Mouse (Mus musculus) hindlimb bud, embryonic 11.5 days (tissue): Measurements from ENCODE around the gene Snd1.
"Not testable (repeated sequence)": the region's sequence is repeated elsewhere in the genome, so short reads cannot be mapped to it uniquely, and the experiment has no call there.

Source experiments
- DNase-seq: peaks from one replicate; pipeline ENCODE4 v3.0.0-alpha.2; 2012; ENCODE audit warnings: low read depth, low spot score; ENCODE audit errors: extremely low spot score

Gene Snd1

GRCm38 (mm10) chr6:28482711-28483315 is 7.9 kb downstream of the Snd1 start:
- no peak for DNase-seq

DNA sequence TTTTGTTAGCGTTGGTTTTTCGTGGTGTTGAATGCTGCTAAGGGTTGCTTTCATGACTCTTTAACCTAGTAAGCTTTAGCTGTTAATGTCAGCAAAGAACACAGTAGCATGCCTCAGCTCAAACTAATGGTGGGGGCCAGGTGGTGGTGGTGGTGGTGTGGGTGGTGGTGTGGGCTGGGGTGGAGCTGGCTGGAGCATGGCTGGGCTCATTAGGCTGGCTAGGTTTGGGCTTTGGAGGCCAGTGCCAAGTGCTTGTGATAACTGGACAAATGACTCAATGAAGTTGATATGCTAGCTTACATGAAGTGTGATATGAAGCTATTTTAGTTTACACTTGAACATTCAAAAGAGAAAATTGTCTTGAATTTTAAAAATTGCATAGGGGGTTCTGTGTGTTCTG is 11.1 kb downstream of the Snd1 start:
- no peak for DNase-seq

- DNase-seq: no peak
Measured at GRCm38 (mm10) chr6:28486471-28486870, 11.5 kb downstream of the Snd1 start.

GRCm38 (mm10) chr6:28486905-28487304 is 12.0 kb downstream of the Snd1 start:
- no peak for DNase-seq

DNA sequence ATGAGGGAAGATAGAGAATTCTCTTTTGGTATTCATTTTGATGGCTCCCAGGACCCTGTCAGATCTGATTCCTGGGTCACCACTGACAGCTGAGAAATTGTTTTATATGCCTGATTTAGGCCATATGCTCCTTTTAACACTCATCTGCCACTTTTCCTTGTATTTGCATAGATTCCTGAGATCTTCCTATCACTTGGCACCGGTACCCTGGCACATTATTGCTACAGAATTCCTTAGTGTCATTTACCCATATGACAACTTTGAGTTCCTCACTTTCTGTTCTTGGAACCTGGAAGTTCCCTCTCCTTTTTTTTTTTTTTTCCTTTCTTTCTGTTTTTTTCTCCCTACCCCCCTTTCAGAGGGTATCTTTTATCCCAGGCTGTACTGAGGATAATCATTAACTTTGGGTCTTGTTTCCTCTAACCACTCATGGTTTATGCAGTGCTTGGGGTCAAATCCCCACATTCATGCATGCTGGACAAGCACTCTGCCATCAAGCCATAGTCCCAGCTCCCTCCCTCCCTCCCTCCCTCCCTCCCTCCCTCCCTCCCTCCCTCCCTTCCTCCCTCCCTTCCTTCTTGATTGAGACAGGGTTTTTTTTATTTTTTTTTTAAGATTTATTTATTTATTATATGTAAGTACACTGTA is 13.4 kb downstream of the Snd1 start:
- no peak for DNase-seq

DNA sequence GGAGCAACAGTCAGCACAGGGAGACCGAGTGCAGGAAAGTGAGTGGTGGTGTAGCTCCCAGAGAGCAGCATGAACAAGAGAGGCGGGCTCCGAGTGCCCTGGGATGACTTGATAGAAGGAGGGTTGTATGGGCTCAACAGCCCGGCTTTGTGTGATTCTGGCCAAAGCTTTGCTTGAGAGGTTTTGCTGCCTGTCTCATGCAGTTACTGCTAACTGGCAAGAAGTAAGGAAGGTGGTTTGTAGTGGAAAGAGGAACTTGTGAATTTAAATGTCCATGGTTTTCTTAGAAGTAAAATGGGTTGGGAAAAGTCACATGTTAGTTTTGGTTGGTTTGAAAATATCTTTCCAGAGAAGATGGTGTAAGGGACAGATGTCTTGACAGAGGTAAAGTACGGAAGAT is 15.7 kb downstream of the Snd1 start:
- no peak for DNase-seq

DNA sequence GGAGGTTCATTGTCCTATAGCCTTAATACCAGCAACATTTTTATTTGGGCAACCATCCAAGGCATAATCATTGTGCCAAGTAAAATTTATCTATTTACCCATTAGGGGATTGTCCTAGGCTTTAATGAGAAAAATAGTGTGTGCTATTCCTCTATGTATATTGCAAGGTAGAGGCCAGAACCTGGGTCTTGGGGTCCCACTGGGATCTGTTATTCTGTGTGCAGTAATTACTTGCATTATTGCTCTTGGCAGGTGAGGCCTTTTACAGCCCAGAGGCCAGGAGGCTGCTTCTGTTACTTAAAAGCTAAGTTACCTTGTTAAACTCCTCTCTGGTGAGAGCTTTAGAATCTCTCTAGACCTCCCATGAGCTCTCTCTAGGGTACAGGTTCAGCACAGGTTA is 16.3 kb downstream of the Snd1 start:
- no peak for DNase-seq

GRCm38 (mm10) chr6:28497837-28498236 is 22.9 kb downstream of the Snd1 start:
- DNase-seq: no peak

GRCm38 (mm10) chr6:28502576-28502975 is 27.6 kb downstream of the Snd1 start:
- DNase-seq: no peak

DNA sequence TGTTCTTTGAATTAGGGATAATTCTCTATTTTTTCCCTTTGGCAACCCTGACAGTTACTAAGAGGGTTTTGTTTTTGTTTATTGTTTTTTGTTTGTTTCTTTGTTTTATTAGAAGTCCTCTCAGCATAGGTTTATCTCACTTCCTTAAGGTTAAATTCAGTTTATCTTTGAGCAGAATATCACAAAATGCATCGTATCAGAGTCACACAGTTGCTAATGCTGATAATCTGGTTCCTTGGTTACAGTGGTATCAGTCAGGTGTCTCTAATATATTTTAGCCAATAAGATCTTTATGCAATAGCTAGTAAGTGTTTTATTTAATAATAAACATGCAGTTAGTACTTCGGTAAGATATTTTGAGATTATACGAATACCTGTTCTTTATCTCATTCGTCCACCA is 28.2 kb downstream of the Snd1 start:
- no peak for DNase-seq

- DNase-seq: no peak
Measured at GRCm38 (mm10) chr6:28504611-28505010, 29.7 kb downstream of the Snd1 start.

DNA sequence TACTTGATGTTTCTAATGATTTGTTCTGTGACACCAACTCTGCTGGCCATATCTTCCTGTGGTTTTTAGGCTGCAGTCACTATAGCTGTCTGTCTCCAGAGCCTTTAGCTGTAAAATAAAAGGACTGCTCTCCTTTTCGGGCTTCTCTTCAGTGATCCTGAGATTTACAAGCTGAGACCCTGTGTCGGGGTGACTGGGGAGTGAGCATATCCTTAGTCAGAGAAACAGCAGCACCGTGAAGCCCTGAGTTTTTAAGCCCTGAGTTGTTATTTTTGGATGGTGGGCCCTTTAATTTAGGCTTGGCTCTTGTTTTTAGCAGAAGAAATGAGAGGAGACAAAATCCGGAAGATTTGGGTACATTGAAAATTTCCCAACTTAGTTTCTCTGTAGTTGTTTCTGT is 32.8 kb downstream of the Snd1 start:
- no peak for DNase-seq

GRCm38 (mm10) chr6:28514195-28514594 is 39.3 kb downstream of the Snd1 start:
- DNase-seq: no peak

DNA sequence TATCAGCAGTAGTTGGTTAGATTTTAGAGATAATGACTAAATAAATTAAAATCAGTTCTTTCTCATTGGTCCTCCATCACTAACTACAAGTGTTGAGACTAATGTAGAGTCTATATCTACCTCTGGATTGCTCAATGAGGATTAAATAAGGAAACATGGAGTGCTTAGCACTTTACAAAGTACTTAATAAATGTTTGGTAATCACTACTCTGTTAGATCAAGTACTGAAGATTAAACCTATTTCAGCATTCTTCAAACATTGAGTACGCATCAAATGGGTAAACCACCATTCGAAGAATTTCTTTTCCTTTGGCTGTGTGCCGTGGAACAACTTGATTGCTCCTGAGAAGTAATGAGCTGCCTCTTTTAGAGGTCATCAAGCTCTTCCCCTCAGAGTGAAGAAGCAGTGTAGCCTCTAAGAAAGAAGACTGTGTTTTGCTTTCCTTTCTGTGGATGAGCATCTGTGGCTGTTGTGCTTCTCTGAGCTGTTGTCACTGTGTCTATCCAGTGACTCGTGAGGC is 40.0 kb downstream of the Snd1 start:
- DNase-seq: no peak

- DNase-seq: no peak
Measured at GRCm38 (mm10) chr6:28516618-28517017, 41.7 kb downstream of the Snd1 start.

DNA sequence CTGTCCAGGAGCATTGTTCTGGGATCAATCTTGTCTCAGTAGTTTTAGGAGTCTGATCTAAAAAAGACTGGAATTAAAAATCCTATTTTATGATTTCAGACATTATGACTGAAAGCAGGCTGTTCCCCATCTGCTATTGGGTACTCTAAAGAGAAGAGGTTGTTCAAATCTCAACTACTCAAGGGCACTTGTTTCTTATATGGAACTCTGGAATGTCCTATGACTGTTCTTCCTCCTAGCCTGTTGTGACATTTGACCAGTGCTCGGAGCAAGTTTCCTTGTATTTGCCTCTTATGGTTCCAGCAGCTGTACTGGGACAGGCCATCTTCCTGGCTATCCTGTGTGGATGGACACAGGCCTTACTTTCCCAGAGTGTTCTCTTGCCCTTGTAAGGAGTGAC is 42.1 kb downstream of the Snd1 start:
- no peak for DNase-seq

GRCm38 (mm10) chr6:28519426-28519825 is 44.5 kb downstream of the Snd1 start:
- no peak for DNase-seq

GRCm38 (mm10) chr6:28520787-28521186 is 45.8 kb downstream of the Snd1 start:
- DNase-seq: not testable (repeated sequence)

DNA sequence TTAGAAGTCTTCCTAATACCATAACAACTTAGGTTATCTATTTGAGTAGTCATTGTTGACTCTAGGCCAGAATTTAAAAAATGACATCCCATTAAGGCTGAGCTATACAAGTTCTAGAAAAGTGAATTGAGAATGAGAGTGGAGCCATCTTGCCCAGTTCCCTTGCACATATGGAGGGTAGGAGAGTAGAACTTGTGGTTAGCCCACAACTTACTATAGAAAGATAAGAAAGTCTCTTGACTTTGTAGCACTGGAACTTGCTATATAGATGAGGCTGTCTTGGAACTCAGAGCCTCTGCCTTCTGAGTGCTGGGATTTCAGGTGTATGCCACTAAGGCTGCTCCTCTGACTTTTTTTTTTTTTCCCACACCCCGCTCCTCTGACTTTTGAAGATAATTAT is 46.5 kb downstream of the Snd1 start:
- no peak for DNase-seq

DNA sequence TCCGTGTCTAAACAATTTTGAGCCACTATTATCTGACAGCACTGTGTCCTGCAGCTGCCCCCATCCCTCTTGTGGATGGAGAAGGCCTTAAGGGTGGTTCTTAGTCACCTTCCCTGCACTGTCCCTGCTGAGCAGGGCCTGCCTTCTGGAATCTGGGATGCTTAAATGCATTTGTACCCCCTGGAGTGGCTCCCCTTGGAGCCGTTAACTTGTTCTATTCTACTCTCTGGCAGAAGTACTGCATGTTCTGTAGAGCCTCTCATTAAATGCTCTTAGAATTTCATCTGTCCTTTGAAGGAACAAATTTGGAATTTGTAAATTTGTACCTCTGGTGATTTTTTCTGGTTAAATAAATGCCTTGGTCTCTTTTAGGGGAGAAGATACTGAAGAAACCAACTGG is 50.6 kb downstream of the Snd1 start:
- no peak for DNase-seq

- no peak for DNase-seq
Measured at GRCm38 (mm10) chr6:28527459-28527858, 52.5 kb downstream of the Snd1 start.

DNA sequence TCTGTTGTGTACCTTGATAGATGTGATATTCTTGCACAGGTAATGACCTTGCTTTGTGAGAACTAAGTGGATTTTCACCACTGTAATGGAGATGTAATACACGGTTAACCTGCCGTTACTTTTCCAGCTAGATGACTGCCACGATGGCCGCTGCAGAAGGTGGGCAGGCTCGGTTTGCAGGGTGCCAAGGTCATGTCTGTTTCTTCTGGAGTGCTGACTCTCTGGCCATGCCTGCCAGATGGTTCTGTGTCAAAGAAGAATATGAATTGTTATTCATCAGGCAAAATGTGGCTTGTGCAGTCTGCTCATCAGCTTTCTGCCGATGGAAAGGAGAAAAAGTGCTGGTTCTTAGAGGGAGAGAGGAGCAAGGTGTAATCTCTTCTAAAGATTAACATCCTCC is 53.3 kb downstream of the Snd1 start:
- no peak for DNase-seq

DNA sequence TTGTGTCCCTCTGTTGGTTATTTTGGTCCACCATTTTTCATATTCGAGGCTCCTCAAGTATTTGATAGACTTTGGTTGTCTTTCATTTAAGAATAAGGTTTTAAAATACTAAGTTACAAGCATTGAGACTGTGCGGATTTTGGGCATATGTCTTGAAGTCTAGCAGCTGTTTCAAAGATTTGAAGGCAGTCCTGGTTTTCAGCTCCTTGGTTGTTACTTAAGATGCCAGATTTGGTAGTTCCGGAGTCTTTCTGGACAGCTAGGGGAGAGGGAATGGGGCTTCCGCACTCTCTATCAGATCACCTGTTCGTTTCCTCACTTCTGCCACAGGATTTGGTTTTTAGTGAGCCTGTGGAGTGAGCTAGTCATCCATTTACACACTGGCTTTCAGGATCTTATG is 61.5 kb downstream of the Snd1 start:
- no peak for DNase-seq
